Comparison of ENCODE assay signal across 26 mouse cellular contexts in genomic region chr10:120406038-120406437, GRCm38 (mm10).
A peak's percentile ranks its signal among the peaks of the same experiment; 100 is the strongest.
DNase-seq lines count a peak whose midpoint lies in the region; ATAC-seq and TF ChIP-seq lines count a peak whose summit lies in the region.
"Had no signal": no experiment of that assay in that cellular context is flagged by ENCODE, and none has a peak within 500 bp of the region (broad histone marks: within the 10 kb centered on the region; RNA-seq: fewer than 3 reads in every experiment).

No protein-coding gene starts in this region.

- no peak overlapping the region for H3K9ac ChIP-seq in forebrain, embryonic 14.5 days (ENCODE audit: low read length)
- H3K9ac ChIP-seq in forebrain, embryonic 13.5 days: no peak overlapping the region
- H3K9ac ChIP-seq in forebrain, postnatal 0 days: no peak overlapping the region
- H3K9ac ChIP-seq: heart, embryonic 13.5 days; hindbrain, embryonic 14.5 days had no signal

- H3K4me3 ChIP-seq in forebrain, embryonic 10.5 days: no peak overlapping the region
- no peak overlapping the region for H3K4me3 ChIP-seq in forebrain, embryonic 14.5 days (ENCODE audit: low read depth, low read length)
- H3K4me3 ChIP-seq in forebrain, embryonic 13.5 days: no peak overlapping the region
- H3K4me3 ChIP-seq in forebrain, postnatal 0 days (ENCODE audit: low read depth, low read length): no peak overlapping the region
- H3K4me3 ChIP-seq: heart, adult 2 months; heart, embryonic 10.5 days; heart, embryonic 13.5 days had no signal

- TF ChIP-seq CTCF in forebrain, postnatal 0 days (IDR thresholded peaks at IDR 0.05; ENCODE audit: low read depth): no peak

- H3K27ac ChIP-seq in forebrain, embryonic 10.5 days: 0 out of 2 replicates have a peak overlapping the region, but pooled peaks have one; percentile 32
- H3K27ac ChIP-seq in forebrain, embryonic 14.5 days (ENCODE audit: low read depth, low read length): no peak overlapping the region
- H3K27ac ChIP-seq in forebrain, embryonic 13.5 days: no peak overlapping the region; the same call in 1 of the 2 replicates
- no peak overlapping the region for H3K27ac ChIP-seq in forebrain, postnatal 0 days (ENCODE audit: low read depth, low read length)
- H3K27ac ChIP-seq: heart, adult 2 months; heart, embryonic 10.5 days; heart, embryonic 13.5 days; hindbrain, embryonic 14.5 days; hindbrain, postnatal 0 days had no signal

- no peaks in the 10 kb centered on the region for H3K9me3 ChIP-seq in forebrain, embryonic 10.5 days
- H3K9me3 ChIP-seq in forebrain, embryonic 14.5 days (replicated peaks; ENCODE audit: control insufficient read depth, low read length): no peaks in the 10 kb centered on the region
- no peaks in the 10 kb centered on the region for H3K9me3 ChIP-seq in forebrain, embryonic 13.5 days (replicated peaks)
- no peaks in the 10 kb centered on the region for H3K9me3 ChIP-seq in forebrain, postnatal 0 days (ENCODE audit: low read length)
- H3K9me3 ChIP-seq: heart, embryonic 10.5 days; heart, embryonic 13.5 days had no signal

- no peaks in the 10 kb centered on the region for H3K27me3 ChIP-seq in forebrain, embryonic 10.5 days (ENCODE audit: poor library complexity, severe bottlenecking)
- no peaks in the 10 kb centered on the region for H3K27me3 ChIP-seq in forebrain, embryonic 14.5 days (replicated peaks; ENCODE audit: control insufficient read depth, insufficient read depth, low read length)
- H3K27me3 ChIP-seq in forebrain, embryonic 13.5 days: no peaks in the 10 kb centered on the region
- peaks cover 21% of the 10 kb centered on the region for H3K27me3 ChIP-seq in forebrain, postnatal 0 days (ENCODE audit: insufficient read depth, low read length)
- H3K27me3 ChIP-seq: heart, embryonic 13.5 days; Patski had no signal

- H3K4me1 ChIP-seq in forebrain, embryonic 10.5 days: peaks cover 87% of the 10 kb centered on the region
- peaks cover 31% of the 10 kb centered on the region for H3K4me1 ChIP-seq in forebrain, embryonic 14.5 days (ENCODE audit: control insufficient read depth, insufficient read depth, low read length)
- peaks cover 58% of the 10 kb centered on the region for H3K4me1 ChIP-seq in forebrain, embryonic 13.5 days
- H3K4me1 ChIP-seq in forebrain, postnatal 0 days (ENCODE audit: insufficient read depth): no peaks in the 10 kb centered on the region

- peaks cover 73% of the 10 kb centered on the region for H3K36me3 ChIP-seq in forebrain, embryonic 10.5 days (replicated peaks)
- H3K36me3 ChIP-seq in forebrain, embryonic 14.5 days (ENCODE audit: control insufficient read depth, insufficient read depth, low read length): no peaks in the 10 kb centered on the region
- no peaks in the 10 kb centered on the region for H3K36me3 ChIP-seq in forebrain, embryonic 13.5 days (ENCODE audit: poor library complexity, severe bottlenecking)
- no peaks in the 10 kb centered on the region for H3K36me3 ChIP-seq in forebrain, postnatal 0 days (ENCODE audit: insufficient read depth)
- H3K36me3 ChIP-seq: heart, embryonic 13.5 days had no signal

- no peak overlapping the region for H3K4me2 ChIP-seq in forebrain, embryonic 14.5 days (ENCODE audit: low read length)
- H3K4me2 ChIP-seq in forebrain, embryonic 13.5 days: peak overlapping the region; percentile 33
- H3K4me2 ChIP-seq in forebrain, postnatal 0 days (ENCODE audit: low read depth): no peak overlapping the region
- H3K4me2 ChIP-seq: heart, embryonic 13.5 days; hindbrain, embryonic 14.5 days had no signal

- DNase-seq in forebrain, embryonic 10.5 days (ENCODE audit: extremely low spot score, low spot score): no peak
- DNase-seq in forebrain, embryonic 14.5 days (ENCODE audit: low spot score): no peak
- no peak for DNase-seq in forebrain, postnatal 0 days
- peak; percentile 37 for DNase-seq in testis, postnatal 14 days (ENCODE audit: low spot score)
- no peak for DNase-seq in testis, postnatal 10 days (ENCODE audit: low spot score)
- no peak for DNase-seq in adrenal gland, postnatal 36 days
- DNase-seq in kidney, postnatal 36 days: no peak
- DNase-seq: adrenal gland, postnatal 10 days; cerebellum, adult 11-12 months; cerebellum, adult 8-10 months; cerebellum, postnatal 10 days; cerebellum, postnatal 36 days; embryo, embryonic 11 days; gastrocnemius, postnatal 10 days; gastrocnemius, postnatal 36 days; heart, adult 2 months; heart, postnatal 14 days; heart, postnatal 4 days had no signal

- WGBS in forebrain, embryonic 10.5 days: 47% methylated on average over 9 of the region's 9 CpGs
- WGBS in forebrain, embryonic 14.5 days: 22% methylated on average over 9 of the region's 9 CpGs
- 21% methylated on average over 9 of the region's 9 CpGs for WGBS in forebrain, embryonic 13.5 days
- WGBS in forebrain, postnatal 0 days: 30% methylated on average over 9 of the region's 9 CpGs

- no peak for ATAC-seq in forebrain, embryonic 14.5 days
- no peak for ATAC-seq in forebrain, embryonic 13.5 days
- ATAC-seq in forebrain, postnatal 0 days: no peak
- ATAC-seq: hindbrain, postnatal 0 days; inflammation-experienced regulatory T-cells, adult 6 months; intestine, embryonic 16.5 days; Patski had no signal
